Mouse (Mus musculus): ENCODE data around the gene Ikzf1.
A peak's percentile ranks its signal among the peaks of the same experiment; 100 is the strongest.

- TF ChIP-seq CTCF (IDR thresholded peaks at IDR 0.05; ENCODE audit: low read depth) (no peak), EP300 (IDR thresholded peaks at IDR 0.05; ENCODE audit: low read depth) (peak; percentile 92)
Measured at GRCm38 (mm10) chr11:11815737-11816136, 130.9 kb downstream of the Ikzf1 start.
